Mouse (Mus musculus): ENCODE results near the gene Gigyf2.

Gene Gigyf2

DNA sequence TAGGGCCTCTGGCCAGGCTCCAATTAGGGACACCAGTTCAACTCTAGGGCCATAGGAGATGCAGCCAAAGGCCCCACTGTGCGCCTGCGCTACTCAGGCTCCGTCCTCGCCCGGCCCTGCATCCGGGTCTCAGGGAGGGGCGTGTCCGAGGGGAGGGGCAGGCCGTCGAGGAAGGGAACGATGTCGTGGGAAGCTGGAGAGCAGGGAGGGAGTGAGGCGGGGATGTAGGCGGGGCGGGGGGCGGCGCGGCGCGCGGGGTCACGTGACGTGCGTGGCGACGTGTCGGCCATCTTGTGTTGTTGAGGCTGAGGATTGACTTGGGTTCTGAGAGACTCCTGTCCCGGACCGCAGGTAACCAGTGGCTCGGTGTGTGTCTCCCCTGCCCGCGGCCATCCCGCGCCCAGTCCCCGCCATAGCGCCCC, at the start of gene Gigyf2:
Gigyf2 (plus strand) TSS at position 257 of the 422 bp plus-strand sequence.
- peak; percentile 96 for DNase-seq

- DNase-seq = no peak
Measured at GRCm38 (mm10) chr1:87280281-87280680, 46.5 kb upstream of the Gigyf2 start.

GRCm38 (mm10) chr1:87281599-87282412, 45.0 kb upstream of the Gigyf2 start:
- DNase-seq = no peak

DNA sequence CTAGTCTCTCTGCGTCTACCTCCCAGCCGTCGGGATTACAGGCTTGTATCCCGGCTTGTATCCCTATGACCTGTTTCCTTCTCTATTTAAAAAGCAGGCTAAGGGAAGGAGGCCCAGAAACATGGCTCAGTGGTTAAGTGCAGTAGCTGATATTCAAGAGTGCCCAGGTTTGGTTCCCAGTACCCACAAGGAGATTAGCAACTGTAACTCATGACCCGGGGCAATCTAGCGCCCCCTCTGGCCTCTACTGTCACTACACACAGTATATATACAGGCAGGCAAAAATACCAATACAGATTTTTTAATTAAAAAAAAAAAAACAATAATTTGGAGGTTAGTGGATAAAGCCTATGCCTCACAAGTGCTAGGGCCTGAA, 44.4 kb upstream of the Gigyf2 start:
- no peak for DNase-seq

- peak; percentile 62 for DNase-seq
Measured at GRCm38 (mm10) chr1:87283410-87283960, 43.3 kb upstream of the Gigyf2 start.

- no peak for DNase-seq
Measured at GRCm38 (mm10) chr1:87287105-87287504, 39.7 kb upstream of the Gigyf2 start.

- no peak for DNase-seq
Measured at GRCm38 (mm10) chr1:87291416-87291815, 35.4 kb upstream of the Gigyf2 start.

- peak; percentile 74 for DNase-seq
Measured at GRCm38 (mm10) chr1:87292420-87293190, 34.2 kb upstream of the Gigyf2 start.

DNA sequence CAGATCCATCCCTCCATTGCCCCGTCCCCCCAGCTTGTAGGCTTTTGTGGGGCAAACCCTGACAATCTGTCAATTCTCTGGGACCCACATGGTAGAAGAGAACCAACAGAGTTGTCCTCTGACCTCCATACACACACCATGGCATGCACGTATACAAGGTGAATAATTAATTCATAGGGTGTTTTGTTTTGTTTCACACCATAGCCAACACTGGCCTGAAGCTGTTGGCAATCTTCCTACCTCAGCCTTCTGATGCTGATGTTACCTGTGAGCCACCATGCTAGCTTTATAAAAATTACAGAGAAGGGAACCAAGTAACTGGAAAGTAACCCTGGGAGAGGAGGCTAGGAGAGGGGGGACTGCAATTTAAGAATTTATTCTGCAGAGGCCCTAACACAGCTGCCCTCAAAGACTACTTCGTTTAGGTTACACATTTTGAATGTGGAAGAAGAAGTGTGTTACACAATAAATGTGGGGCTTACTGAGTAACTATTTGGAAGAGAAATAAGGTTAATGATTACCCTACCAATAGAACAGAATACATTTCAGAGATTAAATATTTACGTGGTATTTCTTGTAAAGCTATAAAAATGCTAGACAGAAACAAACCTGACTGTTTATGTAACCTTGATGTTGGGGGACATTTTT, 32.6 kb upstream of the Gigyf2 start:
- peak; percentile 73 for DNase-seq

GRCm38 (mm10) chr1:87294951-87295350, 31.8 kb upstream of the Gigyf2 start:
- DNase-seq = no peak

GRCm38 (mm10) chr1:87297346-87297925, 29.4 kb upstream of the Gigyf2 start:
- no peak for DNase-seq

GRCm38 (mm10) chr1:87300360-87301286, 26.2 kb upstream of the Gigyf2 start:
- no peak for DNase-seq

- no peak for DNase-seq
Measured at GRCm38 (mm10) chr1:87301971-87302370, 24.8 kb upstream of the Gigyf2 start.

- DNase-seq = no peak
Measured at GRCm38 (mm10) chr1:87308952-87309351, 17.8 kb upstream of the Gigyf2 start.

DNA sequence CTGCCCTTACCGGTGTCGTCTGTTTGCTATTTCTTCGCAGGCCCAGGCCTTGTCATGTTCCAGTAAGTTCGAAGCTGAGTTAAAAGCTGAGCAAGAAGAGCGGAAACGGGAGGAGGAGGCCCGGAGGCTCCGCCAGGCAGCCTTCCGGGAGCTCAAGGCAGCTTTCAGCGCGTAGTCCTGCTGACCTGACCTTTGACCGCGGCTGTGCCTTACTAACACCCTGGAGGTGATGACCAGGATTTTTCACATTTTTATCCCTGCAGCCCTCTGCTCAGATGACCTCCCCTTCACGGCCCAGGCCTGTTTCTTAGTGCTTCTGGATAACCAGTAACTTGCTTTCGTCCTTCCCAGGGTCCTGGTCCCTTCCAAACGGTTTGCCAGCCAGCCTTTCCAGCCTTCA, 17.2 kb upstream of the Gigyf2 start:
- DNase-seq = peak; percentile 49

- DNase-seq = no peak
Measured at GRCm38 (mm10) chr1:87312681-87313080, 14.1 kb upstream of the Gigyf2 start.

DNA sequence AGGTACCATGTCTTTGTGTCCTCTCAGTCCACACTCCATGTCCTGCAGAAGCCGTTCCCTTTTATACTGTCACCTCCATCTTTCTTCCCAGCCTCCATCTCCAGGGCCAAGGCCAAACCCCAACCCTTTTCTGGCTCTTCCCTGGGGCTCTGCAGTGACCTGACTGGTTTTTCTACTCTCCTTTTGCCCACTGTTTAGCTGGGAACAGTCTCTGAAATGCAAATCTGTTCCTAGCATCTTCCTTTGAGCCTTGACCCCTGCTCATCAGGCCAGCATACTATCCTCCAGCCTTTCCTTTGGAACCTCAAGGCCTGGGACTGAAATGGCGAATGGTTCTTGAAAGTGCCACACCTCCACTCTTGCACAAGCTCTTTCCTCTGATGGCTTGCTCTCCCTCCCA, 13.7 kb upstream of the Gigyf2 start:
- DNase-seq = no peak

DNA sequence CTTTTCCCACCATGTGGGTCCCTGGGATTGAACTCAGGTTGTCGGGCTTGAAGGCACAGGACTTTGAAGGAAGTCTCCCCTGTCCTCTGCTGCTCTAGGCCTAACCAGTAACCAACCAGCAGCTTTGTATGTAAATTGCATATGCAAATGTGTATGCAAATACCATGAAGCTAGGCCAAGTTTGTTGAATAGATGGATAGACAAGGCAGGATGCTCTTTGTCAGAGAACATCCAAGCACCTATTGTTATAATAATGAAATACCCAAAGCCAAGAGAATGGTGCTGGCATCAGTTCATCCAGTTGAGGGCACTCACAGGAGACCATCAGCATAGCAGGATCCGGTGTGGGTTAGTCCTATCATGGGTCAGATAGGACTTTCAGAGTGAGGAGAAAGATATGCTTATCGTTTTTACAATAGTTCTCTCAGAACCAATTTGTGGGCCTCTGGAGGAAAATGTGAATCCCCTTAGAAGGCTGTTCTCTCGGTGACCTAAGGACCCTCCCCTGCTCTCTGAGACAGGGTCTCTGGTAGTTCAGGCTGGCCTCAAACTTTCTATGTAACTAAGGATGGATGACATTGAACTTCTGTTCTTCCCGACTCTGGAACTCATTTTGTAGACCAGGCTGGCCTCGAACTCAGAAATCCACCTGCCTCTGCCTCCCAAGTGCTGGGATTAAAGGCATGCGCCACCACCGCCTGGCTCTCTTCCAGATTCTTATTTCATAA, 12.8 kb upstream of the Gigyf2 start:
- no peak for DNase-seq

DNA sequence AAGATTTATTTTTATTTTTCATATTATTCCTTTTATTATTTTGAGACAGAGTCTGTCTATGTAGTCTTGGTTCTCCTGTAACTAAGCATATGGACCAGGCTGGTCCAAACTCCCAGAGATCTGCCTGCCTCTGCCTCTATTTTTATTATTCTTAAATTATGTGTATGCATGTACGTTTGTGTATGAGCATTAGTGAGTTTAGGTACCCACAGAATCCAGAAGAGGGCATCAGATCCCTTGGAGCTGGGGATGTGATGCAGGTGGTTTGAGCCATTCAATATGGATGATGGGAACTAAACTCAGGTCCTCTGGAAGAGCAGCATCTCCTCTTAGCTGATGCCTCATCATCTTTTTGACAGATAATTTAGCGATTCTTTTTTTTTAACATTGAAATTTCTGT, 11.4 kb upstream of the Gigyf2 start:
- DNase-seq = no peak

DNA sequence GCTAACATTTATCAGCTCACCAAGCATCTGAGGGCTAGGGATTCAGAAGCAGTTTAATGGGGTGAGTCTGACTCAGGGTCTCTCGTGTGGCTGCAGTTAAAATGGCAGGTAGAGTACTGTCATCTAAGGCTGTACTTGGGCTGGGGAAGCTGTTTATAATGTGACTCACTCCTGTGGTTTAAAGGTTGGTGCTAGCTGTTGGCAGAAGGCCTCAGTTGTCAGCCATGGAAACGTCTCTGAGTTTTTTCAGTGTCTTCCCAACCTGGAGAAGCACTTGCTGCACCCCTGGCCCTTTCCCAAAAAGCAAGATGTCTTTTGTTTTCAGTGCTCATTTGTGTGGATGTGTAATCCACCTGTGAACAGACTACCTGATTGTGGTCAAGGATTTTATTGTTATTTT, 10.9 kb upstream of the Gigyf2 start:
- no peak for DNase-seq

- DNase-seq = peak; percentile 90
Measured at GRCm38 (mm10) chr1:87316672-87317071, 10.1 kb upstream of the Gigyf2 start.

Measured in kidney, adult 11 months (tissue).